Mouse (Mus musculus) CH12.LX (cell line): ENCODE data around the gene Steap4.

Experiments used
- BHLHE40 ChIP-seq: IDR thresholded peaks from 2 replicates; pipeline ENCODE4 v1.6.1; 2011; ENCODE audit warnings: mild to moderate bottlenecking, low read depth, low read length, improper control_type of control experiment
- CTCF ChIP-seq, 2 experiments: IDR thresholded peaks in 1 of 2; conservative IDR thresholded peaks in 1 of 2; 2 replicates each; pipeline ENCODE4 v1.5.1; 2011 to 2012; ENCODE audit warnings: low read depth in 2 of 2, low read length in 2 of 2, improper control_type of control experiment in 1 of 2, inconsistent platforms in 1 of 2, mild to moderate bottlenecking in 1 of 2, moderate library complexity in 1 of 2
- EP300 ChIP-seq: IDR thresholded peaks from 2 replicates; pipeline ENCODE4 v1.6.1; 2011; ENCODE audit warnings: low read length, improper control_type of control experiment
- ETS1 ChIP-seq: conservative IDR thresholded peaks from 2 replicates; pipeline ENCODE4 v1.6.1; 2012; ENCODE audit warnings: low read depth, mild to moderate bottlenecking, inconsistent platforms, low read length, improper control_type of control experiment, moderate library complexity
- NELFE ChIP-seq: IDR thresholded peaks from 2 replicates; pipeline ENCODE4 v1.6.1; 2011; ENCODE audit warnings: low read depth, low read length, improper control_type of control experiment
- POLR2A ChIP-seq: IDR thresholded peaks from 2 replicates; pipeline ENCODE4 v1.6.1; 2011; ENCODE audit warnings: low read depth, mild to moderate bottlenecking, improper control_type of control experiment, low read length
- POLR2AphosphoS2 ChIP-seq: IDR thresholded peaks from 2 replicates; pipeline ENCODE4 v1.6.1; 2011; ENCODE audit warnings: low read depth, low read length, improper control_type of control experiment
- USF1 ChIP-seq: IDR thresholded peaks from 2 replicates; pipeline ENCODE4 v1.6.1; 2014; ENCODE audit warnings: low read depth, mild to moderate bottlenecking, inconsistent platforms, low read length, improper control_type of control experiment
- ZC3H11A ChIP-seq: IDR thresholded peaks from 2 replicates; pipeline ENCODE4 v1.6.1; 2012; ENCODE audit warnings: low read depth, mild to moderate bottlenecking, inconsistent platforms, low read length, improper control_type of control experiment

- TF ChIP-seq BHLHE40 (0 out of 2 replicates have a peak, but pooled peaks have one; percentile 5), NELFE (no peak), CTCF (conservative IDR thresholded peaks at IDR 0.05 in 1 of 2, IDR thresholded peaks at IDR 0.05 in 1 of 2; ENCODE audit: low read depth in 2 of 2, low read length in 2 of 2) (no peak), ETS1 (no peak), EP300 (peak; percentile 75), POLR2A (no peak), ZC3H11A (no peak), USF1 (no peak), POLR2AphosphoS2 (no peak)
These were observed 36.8 kb downstream of the Steap4 start for GRCm38 (mm10) chr5:7997086-7997485.
